Mouse (Mus musculus): ENCODE measurements around the gene Srgap2.

Srgap2 gene

GRCm38 (mm10) chr1:131540795-131541194 is 13.6 kb upstream of the Srgap2 start:
- TF ChIP-seq GATA4 (IDR thresholded peaks at IDR 0.05; ENCODE audit: insufficient replicate concordance, low read length), result no peak

GRCm38 (mm10) chr1:131539771-131540170 is 12.6 kb upstream of the Srgap2 start:
- no peak for TF ChIP-seq GATA4 (IDR thresholded peaks at IDR 0.05; ENCODE audit: insufficient replicate concordance, low read length)

GRCm38 (mm10) chr1:131528561-131529166 is 1.5 kb upstream of the Srgap2 start:
- no peak for TF ChIP-seq GATA4 (IDR thresholded peaks at IDR 0.05; ENCODE audit: insufficient replicate concordance, low read length)

DNA sequence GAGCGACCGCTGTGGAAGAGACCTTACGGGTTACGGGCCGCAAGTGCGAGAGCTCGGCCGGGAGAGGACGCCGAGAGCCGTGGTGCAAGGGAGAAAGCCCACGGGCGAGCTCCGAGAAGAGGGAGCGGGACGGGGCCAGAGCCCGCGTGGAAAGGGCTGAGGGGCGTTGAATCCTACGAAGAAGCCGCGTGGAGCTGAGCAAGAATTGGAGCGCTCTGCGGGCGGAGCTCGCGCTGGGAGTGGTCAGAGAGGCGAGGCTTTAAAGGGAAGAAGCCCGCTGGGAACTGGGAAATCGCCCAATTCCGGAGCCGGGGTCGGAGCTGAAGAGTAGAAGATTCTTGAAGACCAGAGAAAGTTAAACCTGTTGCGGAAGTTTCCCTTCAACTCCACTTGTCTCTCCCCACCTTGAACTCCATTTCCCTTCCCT is 942 bp upstream of the Srgap2 start:
- TF ChIP-seq GATA4 (IDR thresholded peaks at IDR 0.05; ENCODE audit: insufficient replicate concordance, low read length), result no peak

- TF ChIP-seq GATA4 (IDR thresholded peaks at IDR 0.05; ENCODE audit: insufficient replicate concordance, low read length), result no peak
These were observed 531 bp downstream of the Srgap2 start for GRCm38 (mm10) chr1:131526371-131527270.

- no peak for TF ChIP-seq GATA4 (IDR thresholded peaks at IDR 0.05; ENCODE audit: insufficient replicate concordance, low read length)
These were observed 1.4 kb downstream of the Srgap2 start for GRCm38 (mm10) chr1:131525586-131526271.

- TF ChIP-seq GATA4 (IDR thresholded peaks at IDR 0.05; ENCODE audit: insufficient replicate concordance, low read length), result no peak
These were observed 2.0 kb downstream of the Srgap2 start for GRCm38 (mm10) chr1:131525101-131525585.

GRCm38 (mm10) chr1:131523794-131524193 is 3.4 kb downstream of the Srgap2 start:
- TF ChIP-seq GATA4 (IDR thresholded peaks at IDR 0.05; ENCODE audit: insufficient replicate concordance, low read length), result no peak

DNA sequence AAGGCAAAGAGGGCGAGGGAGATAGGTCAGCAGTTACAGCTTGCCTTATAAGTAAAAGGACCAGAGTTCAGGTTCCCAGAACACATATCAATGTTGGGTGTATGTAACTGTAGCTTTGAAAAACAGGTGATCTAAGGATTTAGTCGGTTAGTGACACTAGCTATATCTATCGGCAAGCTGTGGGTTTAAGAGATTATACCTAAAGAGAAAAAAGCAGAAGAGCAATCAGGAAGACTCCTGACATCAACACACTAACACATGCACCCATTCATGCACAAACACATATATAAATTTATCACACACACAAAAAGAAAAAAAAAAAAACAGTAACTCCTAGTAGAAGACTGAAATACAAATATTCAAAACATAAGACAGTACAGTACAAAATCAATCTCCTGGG is 10.6 kb downstream of the Srgap2 start:
- no peak for TF ChIP-seq GATA4 (IDR thresholded peaks at IDR 0.05; ENCODE audit: insufficient replicate concordance, low read length)

DNA sequence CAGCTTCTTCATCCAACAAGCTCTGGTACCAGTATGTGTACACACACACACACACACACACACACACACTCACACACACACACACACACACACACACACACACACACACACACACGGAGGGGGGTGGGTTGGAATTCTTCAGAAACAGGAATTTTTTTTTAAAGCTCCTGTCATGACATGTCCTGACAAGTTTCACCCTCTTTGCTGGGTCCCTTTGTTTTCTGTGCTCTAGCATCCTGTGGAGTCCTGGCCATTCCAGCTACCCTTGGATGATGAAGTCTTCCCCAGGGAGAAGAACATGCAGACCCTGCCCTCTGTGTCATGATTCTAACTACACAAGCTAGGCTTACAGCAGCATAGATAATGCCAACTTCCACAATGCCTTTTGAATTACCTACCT is 13.0 kb downstream of the Srgap2 start:
- TF ChIP-seq GATA4 (IDR thresholded peaks at IDR 0.05; ENCODE audit: insufficient replicate concordance, low read length), result no peak

DNA sequence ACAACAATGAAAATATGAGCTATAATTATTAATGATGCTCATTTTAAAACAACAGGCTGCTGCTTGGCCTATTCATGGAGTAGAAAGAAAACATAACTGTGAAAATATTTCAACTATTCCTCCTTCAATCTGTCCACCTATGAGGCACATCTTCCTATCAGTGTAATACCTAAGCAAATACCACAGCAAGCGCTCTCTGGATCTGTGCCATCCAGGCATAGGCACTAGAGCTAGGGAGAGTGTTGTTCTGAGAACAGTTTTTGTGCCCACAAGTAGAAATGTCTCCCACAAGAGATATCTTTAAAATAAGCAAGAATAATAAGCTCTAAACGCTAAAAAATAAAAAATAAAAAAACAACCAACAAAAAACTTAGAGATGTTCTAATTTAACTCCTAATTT is 14.0 kb downstream of the Srgap2 start:
- no peak for TF ChIP-seq GATA4 (IDR thresholded peaks at IDR 0.05; ENCODE audit: insufficient replicate concordance, low read length)

DNA sequence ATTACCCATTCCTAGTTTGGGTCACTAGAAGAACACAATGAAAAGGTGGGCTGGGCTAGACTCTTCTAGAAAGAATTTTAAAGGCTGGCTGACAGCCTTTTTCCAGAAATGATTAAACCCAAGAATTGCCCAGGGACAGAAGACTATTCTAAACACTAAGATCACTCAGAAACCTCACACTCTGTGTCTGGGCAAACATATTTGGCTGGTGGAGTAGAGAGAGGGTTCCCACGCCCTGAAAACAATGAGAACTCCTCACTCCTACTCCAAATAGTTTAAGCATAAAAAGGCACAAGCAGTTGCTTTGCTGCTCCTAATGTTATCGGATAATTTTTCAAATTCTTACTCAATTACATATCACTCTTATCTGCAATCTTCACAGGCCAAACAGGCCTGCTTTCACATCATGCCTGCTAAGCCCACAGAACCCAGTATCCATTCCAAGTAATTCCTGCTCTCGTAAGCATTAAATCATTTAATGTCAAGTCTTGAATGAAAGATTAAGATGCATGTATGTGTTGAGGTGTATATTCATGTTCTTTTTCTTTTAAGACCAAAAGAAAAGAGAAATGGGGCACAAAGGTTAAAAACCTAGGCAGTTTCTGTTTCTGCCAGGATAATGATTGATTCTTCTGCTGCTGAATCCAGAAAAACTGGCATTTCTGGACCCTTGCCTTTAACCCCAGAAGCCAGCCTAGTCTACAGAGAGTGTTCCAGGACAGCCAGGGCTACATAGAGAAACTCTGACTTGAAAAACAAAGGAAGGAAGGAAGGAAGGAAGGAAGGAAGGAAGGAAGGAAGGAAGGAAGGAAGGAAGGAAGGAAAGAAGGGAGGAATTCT is 15.3 kb downstream of the Srgap2 start:
- TF ChIP-seq GATA4 (IDR thresholded peaks at IDR 0.05; ENCODE audit: insufficient replicate concordance, low read length), result peak; percentile 77; the same call in 1 of the 2 replicates

- TF ChIP-seq GATA4 (IDR thresholded peaks at IDR 0.05; ENCODE audit: insufficient replicate concordance, low read length), result no peak
These were observed 16.0 kb downstream of the Srgap2 start for GRCm38 (mm10) chr1:131511131-131511530.

DNA sequence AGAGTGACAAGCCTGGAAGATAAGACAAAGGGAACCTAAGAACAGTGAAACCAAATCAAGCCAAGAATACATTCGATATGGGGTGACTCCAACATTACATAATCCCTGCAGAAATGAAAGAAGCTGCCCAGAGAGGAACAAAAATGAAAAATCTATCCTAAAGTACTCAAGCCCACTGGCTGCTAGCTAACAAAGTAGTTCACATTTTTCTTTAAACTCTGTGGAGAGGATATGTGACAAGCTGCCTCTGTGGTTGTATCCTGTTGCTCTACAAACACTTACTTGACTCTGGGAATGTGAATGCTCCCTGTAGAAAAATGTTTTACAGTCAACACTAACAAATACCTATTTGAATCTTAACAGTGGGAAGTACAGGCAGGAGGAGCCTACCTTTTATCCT is 25.5 kb downstream of the Srgap2 start:
- TF ChIP-seq GATA4 (IDR thresholded peaks at IDR 0.05; ENCODE audit: insufficient replicate concordance, low read length), result no peak

- TF ChIP-seq GATA4 (IDR thresholded peaks at IDR 0.05; ENCODE audit: insufficient replicate concordance, low read length), result no peak
These were observed 28.9 kb downstream of the Srgap2 start for GRCm38 (mm10) chr1:131498231-131498630.

Data from liver, adult (tissue).